Mouse (Mus musculus) spleen, postnatal 36 days (tissue): ENCODE data around the gene Prkg1.

ENCODE experiments used
- DNase-seq, 2 experiments: peaks; one replicate each; pipeline ENCODE4 v3.0.0; 2022; ENCODE audit warnings: low spot score in 2 of 2, mixed read lengths in 1 of 2

Prkg1 gene

GRCm38 (mm10) chr19:31065206-31065781 lies 699.5 kb downstream of the Prkg1 start:
- no peak for DNase-seq

- DNase-seq, result no peak
Measured at GRCm38 (mm10) chr19:31064740-31065139, 700.1 kb downstream of the Prkg1 start.

DNA sequence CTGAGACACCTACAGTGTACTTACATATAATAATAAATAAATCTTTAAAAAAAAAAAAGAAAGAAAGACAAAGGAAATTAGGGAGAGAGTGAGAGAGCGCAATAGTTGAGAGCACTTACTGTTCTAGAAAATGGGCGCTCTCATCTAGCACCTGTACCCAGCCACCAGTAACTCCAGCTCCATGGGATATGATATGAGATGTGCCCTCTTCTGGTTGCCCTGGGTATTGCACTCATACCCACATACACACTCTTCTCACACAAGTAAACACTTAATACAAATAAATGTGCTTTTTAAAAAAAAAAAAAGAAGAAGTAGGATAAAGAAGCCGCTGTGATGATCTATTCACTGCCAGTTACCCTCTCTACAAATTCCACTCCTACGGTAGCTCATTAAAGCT lies 718.2 kb downstream of the Prkg1 start:
- no peak for DNase-seq

- DNase-seq, result no peak
Measured at GRCm38 (mm10) chr19:31040948-31041847, 723.6 kb downstream of the Prkg1 start.

DNA sequence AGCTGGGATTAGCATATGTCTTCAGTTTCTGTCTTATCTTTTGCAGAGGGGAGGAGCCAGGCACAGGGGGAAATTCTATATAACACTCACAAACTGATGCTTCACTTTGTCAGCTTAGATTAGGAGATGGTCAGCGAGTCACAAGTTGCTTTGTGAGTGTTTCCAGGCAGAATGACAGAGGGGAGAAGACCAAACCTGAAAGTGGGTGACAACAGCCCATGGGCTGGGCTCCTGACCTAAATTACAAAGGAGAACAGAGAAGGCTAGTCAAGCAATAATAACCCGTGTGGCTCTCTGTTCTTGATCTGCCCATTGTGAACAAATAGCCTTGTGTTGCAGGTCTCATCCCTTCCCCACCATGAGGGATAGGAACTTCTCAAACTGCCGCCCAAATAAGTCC lies 725.9 kb downstream of the Prkg1 start:
- no peak for DNase-seq

DNA sequence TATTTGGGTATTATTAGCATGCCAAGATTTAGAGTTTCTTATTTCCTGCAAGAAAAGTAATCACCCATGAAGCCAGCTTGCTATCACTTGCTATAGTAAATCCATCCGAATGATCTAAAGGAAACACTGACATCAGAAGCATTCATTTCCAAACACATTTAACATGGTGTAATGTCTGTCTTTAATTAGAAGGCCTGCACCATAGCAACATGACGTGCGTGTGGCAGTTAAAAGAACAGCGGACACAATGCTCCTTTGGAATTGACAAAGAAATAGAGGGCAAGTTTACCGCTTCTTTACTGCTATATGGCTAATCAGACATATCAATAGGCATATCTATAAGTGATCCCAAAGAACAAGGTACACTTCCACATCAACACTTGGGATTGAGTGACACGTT lies 733.2 kb downstream of the Prkg1 start:
- no peak for DNase-seq

DNA sequence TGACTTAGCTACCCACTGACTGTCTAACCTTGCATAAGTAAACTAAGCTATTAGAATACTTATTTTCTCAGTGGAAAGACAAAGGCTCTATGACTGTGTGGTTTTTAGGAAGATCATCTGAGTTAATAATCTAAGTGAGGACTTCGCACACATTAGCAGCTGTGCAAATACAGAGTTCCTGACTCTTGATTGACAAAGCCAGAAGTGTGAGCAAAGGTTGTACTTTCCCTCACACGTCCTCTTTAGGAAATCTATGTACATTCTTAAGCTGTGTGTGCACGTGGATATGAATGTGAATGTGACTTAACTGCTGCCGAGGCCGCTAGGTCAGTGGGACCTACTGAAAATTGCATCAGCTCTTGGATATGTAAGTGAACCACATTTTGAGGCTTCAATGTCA lies 738.0 kb downstream of the Prkg1 start:
- no peak for DNase-seq

- no peak for DNase-seq
Measured at GRCm38 (mm10) chr19:31011528-31012133, 753.2 kb downstream of the Prkg1 start.

GRCm38 (mm10) chr19:30998572-30998971 lies 766.3 kb downstream of the Prkg1 start:
- DNase-seq, result no peak

- DNase-seq, result no peak
Measured at GRCm38 (mm10) chr19:30990390-30990789, 774.4 kb downstream of the Prkg1 start.

DNA sequence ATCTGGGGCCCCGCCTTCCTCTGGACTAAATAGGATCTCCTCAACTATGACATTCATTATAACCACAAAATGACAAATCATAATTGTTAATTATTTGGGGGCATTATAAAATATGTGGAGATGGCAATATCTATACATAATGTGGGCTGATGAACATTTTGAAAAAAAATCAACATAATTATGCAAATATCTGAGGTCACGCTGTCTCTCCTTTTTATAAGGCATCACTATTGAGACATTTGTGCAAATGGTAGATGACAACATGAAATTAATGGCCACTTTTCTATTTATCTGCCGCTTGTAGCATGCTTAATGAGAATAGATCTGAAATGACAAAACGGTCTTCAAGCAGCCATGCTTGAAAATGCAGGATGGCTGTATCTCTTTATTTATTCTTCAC lies 782.4 kb downstream of the Prkg1 start:
- DNase-seq, result no peak

DNA sequence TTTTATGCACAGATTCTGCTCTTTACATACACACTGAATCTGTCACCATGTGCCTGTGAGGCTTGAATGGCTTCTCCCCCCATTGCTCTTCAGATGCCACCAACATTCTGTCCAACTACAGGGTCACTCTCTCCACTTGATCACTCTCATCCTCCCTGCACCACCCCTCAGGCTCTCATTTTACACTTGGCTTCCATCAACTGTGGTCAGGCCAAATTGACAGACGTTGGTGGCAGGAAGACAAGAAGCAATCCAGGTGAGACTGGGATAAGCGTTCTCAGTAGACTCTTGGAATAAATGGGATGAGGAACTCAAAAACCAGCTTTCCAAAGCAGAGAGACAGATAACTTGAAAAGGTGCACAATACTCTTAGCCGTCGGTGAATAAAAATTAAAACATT lies 786.7 kb downstream of the Prkg1 start:
- DNase-seq, result no peak

- no peak for DNase-seq
Measured at GRCm38 (mm10) chr19:30950610-30951009, 814.2 kb downstream of the Prkg1 start.

- DNase-seq, result no peak
Measured at GRCm38 (mm10) chr19:30948202-30948601, 816.6 kb downstream of the Prkg1 start.

GRCm38 (mm10) chr19:30942369-30942992 lies 822.4 kb downstream of the Prkg1 start:
- DNase-seq, result no peak

DNA sequence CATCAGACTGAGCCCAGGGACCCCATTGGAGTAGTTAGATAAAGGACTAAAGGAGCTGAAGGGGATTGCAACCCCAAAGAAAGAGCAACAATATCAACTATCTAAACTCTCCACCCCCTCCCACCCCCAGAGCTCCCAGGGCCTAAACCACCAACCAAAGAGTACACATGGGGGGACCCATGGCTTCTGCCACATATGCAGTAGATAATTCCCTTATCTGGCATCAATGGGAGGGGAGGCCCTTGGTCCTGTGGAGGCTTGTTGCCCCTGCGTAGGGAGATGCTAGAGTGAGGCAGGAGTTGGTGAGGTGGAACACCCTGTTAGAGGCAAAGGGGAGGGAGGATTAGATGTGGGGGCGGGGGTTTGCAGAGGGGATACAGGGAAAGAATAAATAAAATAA lies 826.8 kb downstream of the Prkg1 start:
- no peak for DNase-seq

DNA sequence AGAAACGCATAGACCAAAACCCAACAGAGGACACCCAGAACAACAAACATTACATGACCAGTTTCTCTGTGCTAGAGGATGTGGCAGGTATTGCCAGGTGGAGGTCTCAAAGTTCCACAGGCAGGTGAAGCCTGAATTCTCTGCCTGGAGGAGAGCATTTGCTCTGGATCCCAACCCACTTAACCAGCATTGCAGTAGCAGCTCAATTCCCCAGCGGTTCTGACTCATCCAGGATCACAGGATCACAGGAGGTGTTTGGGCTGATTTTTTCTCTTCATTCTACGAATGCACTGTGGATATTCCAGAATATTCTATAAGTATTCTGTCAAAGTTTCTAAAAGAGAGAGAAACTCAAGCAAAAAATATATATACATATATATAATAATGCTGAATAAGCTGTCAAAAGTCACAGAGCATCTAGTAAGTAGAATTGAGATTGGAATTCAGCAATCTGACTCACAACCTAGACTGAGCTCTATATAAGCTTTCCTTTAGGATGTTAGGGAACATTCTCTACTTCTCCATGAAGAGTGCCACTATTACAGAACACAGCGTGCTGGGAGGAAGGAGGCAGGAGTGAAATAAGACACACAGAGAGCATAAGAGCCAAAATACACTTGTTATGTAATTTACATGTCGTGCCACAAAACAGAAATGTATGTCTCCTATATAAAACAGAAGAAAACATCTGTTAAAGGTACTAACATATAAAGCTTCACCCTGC lies 833.2 kb downstream of the Prkg1 start:
- DNase-seq, result no peak

GRCm38 (mm10) chr19:30924032-30924431 lies 840.8 kb downstream of the Prkg1 start:
- no peak for DNase-seq

DNA sequence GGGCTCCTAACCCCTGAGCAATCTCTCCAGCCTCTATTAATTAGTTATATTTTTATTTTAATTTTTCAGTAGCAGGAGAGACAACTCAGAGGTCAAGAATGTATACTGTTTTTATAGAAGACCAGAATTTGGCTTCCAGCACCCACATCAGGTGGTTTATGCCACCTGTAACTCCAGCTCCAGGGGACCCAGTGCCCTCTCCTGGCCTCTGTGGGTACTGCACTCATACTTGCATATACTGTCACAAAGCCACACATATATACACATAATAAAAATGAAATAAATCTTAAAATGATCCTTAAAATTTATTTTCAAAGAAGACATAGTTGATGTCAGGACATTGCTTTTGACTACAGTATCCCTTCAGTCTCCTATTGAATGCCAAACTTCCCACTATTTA lies 862.5 kb downstream of the Prkg1 start:
- DNase-seq, result no peak

- no peak for DNase-seq
Measured at GRCm38 (mm10) chr19:30901025-30901424, 863.8 kb downstream of the Prkg1 start.

DNA sequence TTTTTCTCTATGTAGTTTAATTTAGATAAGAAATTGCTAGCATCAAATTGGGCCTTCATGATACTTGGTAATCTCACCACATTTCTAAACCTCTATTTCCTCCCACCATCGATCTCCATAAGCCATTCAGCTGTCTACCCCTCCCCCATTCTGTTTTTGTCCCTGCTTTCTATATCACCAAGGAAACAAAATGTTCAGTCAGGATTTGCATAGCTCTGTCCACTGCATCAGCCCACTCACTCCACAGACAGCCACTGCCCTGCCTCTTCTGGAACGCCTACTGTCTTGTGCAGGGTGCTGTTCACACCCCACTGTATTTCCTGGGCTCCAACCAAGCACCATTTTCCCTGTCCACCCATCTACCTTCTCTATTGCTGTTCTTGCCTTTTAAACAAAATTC lies 874.5 kb downstream of the Prkg1 start:
- no peak for DNase-seq

- DNase-seq, result no peak
Measured at GRCm38 (mm10) chr19:30889851-30890250, 875.0 kb downstream of the Prkg1 start.
